Mouse (Mus musculus): ENCODE measurements around the gene Dixdc1. TPM values are rescaled to one million over a fixed set of nuclear protein-coding genes. Genes with fewer than 3 reads are reported as not detected.

The Dixdc1 gene
- polyA plus RNA-seq, 1 experiment from 2014 or later = 17.2 TPM

DNA sequence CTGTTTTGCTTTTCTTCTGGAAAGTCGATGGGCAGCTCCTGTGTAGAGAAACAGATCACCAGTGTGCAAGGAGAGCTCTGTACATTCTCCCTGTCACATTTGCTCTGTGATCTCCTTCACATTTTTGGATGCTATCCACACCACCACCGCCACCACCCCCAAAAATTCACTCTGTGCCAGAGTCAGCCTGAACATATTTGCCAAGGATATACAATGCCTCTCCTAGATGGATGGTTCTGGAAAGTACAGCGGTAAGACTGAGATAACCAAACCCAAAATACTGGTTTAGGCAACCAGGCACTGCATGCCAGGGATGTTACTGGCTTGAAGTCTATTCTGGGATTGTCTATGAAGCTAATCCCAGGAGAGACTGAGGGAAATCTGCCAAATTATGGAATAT lies 2.9 kb upstream of the Dixdc1 start:
- no peak for ATAC-seq (ENCODE audit: insufficient number of reproducible peaks, low FRiP score, low TSS enrichment, low read depth)
- Histone ChIP-seq H3K4me1 (peaks cover 8% of the 10 kb centered on the region; the same call in 1 of the 2 replicates), H3K27ac (replicated peaks) (no peak overlapping the region), H3K27me3 (no peaks in the 10 kb centered on the region), H3K4me3 (replicated peaks) (no peak overlapping the region), H3K36me3 (no peaks in the 10 kb centered on the region), H3K9me3 (replicated peaks) (no peaks in the 10 kb centered on the region), H3K9ac (no peak overlapping the region), H3K4me2 (replicated peaks) (no peak overlapping the region)
- 77% methylated on average over 3 of the region's 3 CpGs for WGBS

DNA sequence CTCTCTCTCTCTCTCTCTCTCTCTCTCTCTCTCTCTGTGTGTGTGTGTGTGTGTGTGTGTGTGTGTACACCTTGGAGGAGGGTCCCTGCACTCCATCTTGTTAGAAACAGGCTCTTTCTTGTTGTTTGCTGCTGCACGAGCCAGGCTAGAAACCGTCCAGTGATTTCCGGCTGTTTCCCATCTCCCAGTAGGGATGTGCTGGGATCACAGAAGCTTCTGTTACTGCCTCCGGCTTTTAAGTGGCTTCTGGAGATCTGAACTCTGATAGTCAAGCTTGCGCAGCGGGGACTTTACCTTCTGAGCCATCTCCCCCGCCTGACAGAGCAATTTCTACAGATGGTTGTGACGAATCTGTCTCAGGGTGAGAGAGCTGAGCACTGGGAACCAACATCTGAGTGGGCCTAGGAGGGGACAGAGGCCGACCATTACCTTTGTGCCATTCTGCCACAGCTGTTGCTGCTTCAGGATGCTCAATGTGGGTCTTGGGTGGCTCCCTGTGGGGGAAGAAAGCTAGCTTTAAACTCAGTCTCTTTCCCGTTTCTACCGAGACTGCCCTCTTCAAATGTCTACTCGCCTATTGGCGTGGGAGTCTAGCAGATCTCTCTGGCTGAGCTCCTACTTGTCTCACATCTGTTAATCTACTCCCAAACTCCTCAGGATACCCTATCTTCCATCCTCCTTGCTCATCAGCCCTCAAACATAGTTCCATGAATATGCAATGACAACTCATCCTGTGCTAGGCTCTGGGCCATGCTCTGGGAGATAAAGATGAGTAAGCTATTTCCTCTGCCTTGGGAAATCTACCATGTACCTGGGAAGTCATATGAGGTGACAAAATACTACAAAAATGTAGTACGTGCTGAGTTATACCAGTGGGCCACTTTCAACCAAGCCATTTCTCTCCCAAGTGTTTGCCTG lies 1.8 kb upstream of the Dixdc1 start:
- H3K36me3 ChIP-seq = no peaks in the 10 kb centered on the region
- no peaks in the 10 kb centered on the region for H3K27me3 ChIP-seq
- no peak for ATAC-seq (ENCODE audit: insufficient number of reproducible peaks, low FRiP score, low TSS enrichment, low read depth)
- no peak overlapping the region for H3K4me3 ChIP-seq (replicated peaks)
- H3K4me2 ChIP-seq (replicated peaks) = no peak overlapping the region
- WGBS = 75% methylated on average over 14 of the region's 14 CpGs
- no peak overlapping the region for H3K9ac ChIP-seq
- no peaks in the 10 kb centered on the region for H3K9me3 ChIP-seq (replicated peaks)
- peaks cover 1% of the 10 kb centered on the region; the same call in 1 of the 2 replicates for H3K4me1 ChIP-seq
- H3K27ac ChIP-seq (replicated peaks) = no peak overlapping the region

GRCm38 (mm10) chr9:50734989-50735388 lies 4.3 kb downstream of the Dixdc1 start:
- H3K36me3 ChIP-seq = no peaks in the 10 kb centered on the region
- no peak overlapping the region for H3K4me3 ChIP-seq (replicated peaks)
- 2% methylated on average over 9 of the region's 9 CpGs for WGBS
- no peak for ATAC-seq (ENCODE audit: insufficient number of reproducible peaks, low FRiP score, low TSS enrichment, low read depth)
- no peak overlapping the region for H3K27ac ChIP-seq (replicated peaks)
- no peaks in the 10 kb centered on the region for H3K9me3 ChIP-seq (replicated peaks)
- H3K4me2 ChIP-seq (replicated peaks) = 0 out of 2 replicates have a peak overlapping the region, but pooled peaks have one; percentile 25
- H3K27me3 ChIP-seq = no peaks in the 10 kb centered on the region
- no peak overlapping the region for H3K9ac ChIP-seq
- H3K4me1 ChIP-seq = no peaks in the 10 kb centered on the region

GRCm38 (mm10) chr9:50732560-50732959 lies 6.8 kb downstream of the Dixdc1 start:
- no peak for ATAC-seq (ENCODE audit: insufficient number of reproducible peaks, low FRiP score, low TSS enrichment, low read depth)
- H3K9ac ChIP-seq = no peak overlapping the region
- WGBS = 32% methylated on average over 4 of the region's 4 CpGs

GRCm38 (mm10) chr9:50729600-50729999 lies 9.7 kb downstream of the Dixdc1 start:
- Histone ChIP-seq H3K36me3 (no peaks in the 10 kb centered on the region), H3K4me1 (peaks cover 33% of the 10 kb centered on the region), H3K9me3 (replicated peaks) (no peaks in the 10 kb centered on the region), H3K4me3 (replicated peaks) (no peak overlapping the region), H3K27ac (replicated peaks) (no peak overlapping the region), H3K4me2 (replicated peaks) (no peak overlapping the region), H3K27me3 (no peaks in the 10 kb centered on the region), H3K9ac (no peak overlapping the region)
- no peak for ATAC-seq (ENCODE audit: insufficient number of reproducible peaks, low FRiP score, low TSS enrichment, low read depth)
- 28% methylated on average over 4 of the region's 4 CpGs for WGBS

More at GRCm38 (mm10) chr9:50732560-50732959, 6.8 kb downstream of the Dixdc1 start:
- peaks cover 8% of the 10 kb centered on the region for H3K4me1 ChIP-seq
- no peaks in the 10 kb centered on the region for H3K27me3 ChIP-seq
- H3K36me3 ChIP-seq = no peaks in the 10 kb centered on the region
- H3K27ac ChIP-seq (replicated peaks) = no peak overlapping the region
- H3K9me3 ChIP-seq (replicated peaks) = no peaks in the 10 kb centered on the region
- no peak overlapping the region for H3K4me3 ChIP-seq (replicated peaks)
- no peak overlapping the region for H3K4me2 ChIP-seq (replicated peaks)

GRCm38 (mm10) chr9:50727925-50728651 lies 11.2 kb downstream of the Dixdc1 start:
- H3K27me3 ChIP-seq = no peaks in the 10 kb centered on the region
- H3K9ac ChIP-seq = peak overlapping the region; percentile 53
- H3K4me2 ChIP-seq (replicated peaks) = peak overlapping the region; percentile 82
- peak; percentile 90 for ATAC-seq (ENCODE audit: insufficient number of reproducible peaks, low FRiP score, low TSS enrichment, low read depth)
- H3K36me3 ChIP-seq = no peaks in the 10 kb centered on the region
- H3K4me3 ChIP-seq (replicated peaks) = peak overlapping the region; percentile 64
- peaks cover 46% of the 10 kb centered on the region for H3K4me1 ChIP-seq
- H3K27ac ChIP-seq (replicated peaks) = peak overlapping the region; percentile 86
- no peaks in the 10 kb centered on the region for H3K9me3 ChIP-seq (replicated peaks)
- 0% methylated on average over 45 of the region's 45 CpGs for WGBS

GRCm38 (mm10) chr9:50727171-50727924 lies 12.0 kb downstream of the Dixdc1 start:
- Histone ChIP-seq H3K27ac (replicated peaks) (peak overlapping the region; percentile 86), H3K4me2 (replicated peaks) (peak overlapping the region; percentile 82), H3K27me3 (no peaks in the 10 kb centered on the region), H3K9ac (peak overlapping the region; percentile 53), H3K9me3 (replicated peaks) (no peaks in the 10 kb centered on the region), H3K4me1 (peaks cover 53% of the 10 kb centered on the region), H3K4me3 (replicated peaks) (peak overlapping the region; percentile 64), H3K36me3 (no peaks in the 10 kb centered on the region)
- 2% methylated on average over 30 of the region's 30 CpGs for WGBS
- ATAC-seq (ENCODE audit: insufficient number of reproducible peaks, low FRiP score, low TSS enrichment, low read depth) = peak; percentile 48; the same call in 1 of the 2 replicates

- Histone ChIP-seq H3K27me3 (no peaks in the 10 kb centered on the region), H3K27ac (replicated peaks) (peak overlapping the region; percentile 74), H3K4me1 (peaks cover 60% of the 10 kb centered on the region), H3K4me2 (replicated peaks) (peak overlapping the region; percentile 82), H3K4me3 (replicated peaks) (peak overlapping the region; percentile 64), H3K36me3 (no peaks in the 10 kb centered on the region), H3K9me3 (replicated peaks) (no peaks in the 10 kb centered on the region), H3K9ac (no peak overlapping the region)
- WGBS = 21% methylated on average over 8 of the region's 8 CpGs
- no peak for ATAC-seq (ENCODE audit: insufficient number of reproducible peaks, low FRiP score, low TSS enrichment, low read depth)
Measured at GRCm38 (mm10) chr9:50725921-50726590, 13.3 kb downstream of the Dixdc1 start.

GRCm38 (mm10) chr9:50724661-50725330 lies 14.5 kb downstream of the Dixdc1 start:
- WGBS = 28% methylated on average over 3 of the region's 3 CpGs

DNA sequence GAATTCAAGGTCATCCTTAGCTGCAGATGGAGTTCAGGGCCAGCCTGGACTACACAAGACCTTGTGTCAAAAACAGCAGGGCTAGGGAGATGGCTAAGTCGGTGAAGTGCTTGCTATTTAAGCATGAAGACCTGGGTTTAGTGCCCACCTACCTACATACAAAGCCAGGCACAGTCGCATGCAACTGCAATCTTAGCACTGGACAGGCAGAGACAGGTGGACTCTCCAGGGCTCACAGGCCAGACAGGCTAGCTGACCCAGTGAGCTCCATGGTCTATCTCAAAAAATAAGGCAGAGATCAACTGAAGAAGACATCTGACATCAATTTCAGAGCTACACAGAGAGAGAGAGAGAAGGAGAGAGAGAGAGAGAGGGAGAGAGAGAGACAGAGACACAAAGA lies 15.2 kb downstream of the Dixdc1 start:
- H3K9me3 ChIP-seq (replicated peaks) = no peaks in the 10 kb centered on the region
- peak overlapping the region; percentile 48; the same call in 1 of the 2 replicates for H3K27ac ChIP-seq (replicated peaks)
- no peaks in the 10 kb centered on the region for H3K36me3 ChIP-seq
- no peak overlapping the region for H3K9ac ChIP-seq
- no peak overlapping the region for H3K4me3 ChIP-seq (replicated peaks)
- ATAC-seq (ENCODE audit: insufficient number of reproducible peaks, low FRiP score, low TSS enrichment, low read depth) = no peak
- 61% methylated on average over 2 of the region's 2 CpGs for WGBS
- H3K4me1 ChIP-seq = peaks cover 62% of the 10 kb centered on the region
- H3K27me3 ChIP-seq = no peaks in the 10 kb centered on the region
- no peak overlapping the region for H3K4me2 ChIP-seq (replicated peaks)

More at GRCm38 (mm10) chr9:50724661-50725330, 14.5 kb downstream of the Dixdc1 start:
- H3K27ac ChIP-seq (replicated peaks) = peak overlapping the region; percentile 48; the same call in 1 of the 2 replicates
- H3K36me3 ChIP-seq = no peaks in the 10 kb centered on the region
- H3K4me3 ChIP-seq (replicated peaks) = no peak overlapping the region
- no peaks in the 10 kb centered on the region for H3K27me3 ChIP-seq
- no peaks in the 10 kb centered on the region for H3K9me3 ChIP-seq (replicated peaks)
- no peak overlapping the region for H3K9ac ChIP-seq
- ATAC-seq (ENCODE audit: insufficient number of reproducible peaks, low FRiP score, low TSS enrichment, low read depth) = no peak; the same call in 1 of the 2 replicates
- H3K4me2 ChIP-seq (replicated peaks) = 0 out of 2 replicates have a peak overlapping the region, but pooled peaks have one; percentile 17
- H3K4me1 ChIP-seq = peaks cover 62% of the 10 kb centered on the region
